Mouse (Mus musculus): ENCODE results near the gene Vps26a. TPM values are rescaled to one million over a fixed set of nuclear protein-coding genes. Genes with fewer than 3 reads are reported as not detected.
"Not testable (repeated sequence)": the region's sequence is repeated elsewhere in the genome, so short reads cannot be mapped to it uniquely, and the experiment has no call there.

The Vps26a gene
- polyA plus RNA-seq, 1 experiment from 2014 or later = 135 TPM

DNA sequence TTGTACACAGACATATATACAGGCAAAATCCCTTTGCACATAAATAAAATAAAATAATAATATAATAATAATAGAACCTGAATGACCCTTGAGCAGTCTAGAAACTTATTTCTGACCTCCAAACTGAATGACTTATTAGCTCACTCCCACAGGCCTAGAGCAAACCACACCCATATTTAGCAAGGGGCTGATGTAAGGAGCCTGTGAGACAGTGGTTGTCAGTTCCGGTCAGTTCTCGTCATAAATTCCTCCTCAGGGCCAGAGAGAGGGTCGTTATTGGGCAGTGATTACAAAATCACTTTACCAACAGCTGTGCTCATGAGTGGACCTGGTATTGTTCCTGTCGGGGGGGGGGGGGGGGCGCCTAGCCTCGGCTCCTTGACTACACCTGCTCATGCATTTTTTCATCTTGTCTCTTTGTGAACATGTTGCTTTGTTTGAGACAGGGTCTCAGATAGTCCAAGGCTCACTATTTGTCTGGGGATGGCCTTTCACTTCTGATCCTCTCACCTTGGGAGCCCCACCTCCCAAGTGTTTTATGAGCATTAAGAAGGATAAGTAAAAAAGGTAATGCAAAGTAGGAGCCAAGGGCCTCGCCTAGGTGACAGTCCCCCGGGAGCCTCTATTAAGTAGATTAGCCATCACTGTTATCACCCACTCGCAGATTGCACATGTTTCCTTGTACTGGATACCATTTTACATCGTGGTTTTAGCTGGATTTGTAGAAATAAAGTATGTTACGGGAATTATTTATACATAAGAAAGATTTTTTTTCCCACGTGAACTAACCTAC, 17.4 kb upstream of the Vps26a start:
- H3K36me3 ChIP-seq (ENCODE audit: control insufficient read depth, insufficient read depth, low read length) = no peaks in the 10 kb centered on the region
- H3K27ac ChIP-seq (ENCODE audit: low read length) = no peak overlapping the region
- H3K9me3 ChIP-seq (ENCODE audit: control insufficient read depth, low read length) = no peaks in the 10 kb centered on the region
- peaks cover 5% of the 10 kb centered on the region; the same call in 1 of the 2 replicates for H3K4me1 ChIP-seq (ENCODE audit: control insufficient read depth, insufficient read depth, low read length)
- 50% methylated on average over 12 of the region's 12 CpGs for WGBS
- peak; percentile 39; the same call in 1 of the 2 replicates for ATAC-seq
- H3K4me3 ChIP-seq (ENCODE audit: low read length) = no peak overlapping the region
- no peak overlapping the region for H3K4me2 ChIP-seq (ENCODE audit: low read depth, low read length)
- H3K9ac ChIP-seq (ENCODE audit: low read depth, low read length) = no peak overlapping the region
- no peaks in the 10 kb centered on the region for H3K27me3 ChIP-seq (replicated peaks; ENCODE audit: control insufficient read depth, insufficient read depth, low read length)

DNA sequence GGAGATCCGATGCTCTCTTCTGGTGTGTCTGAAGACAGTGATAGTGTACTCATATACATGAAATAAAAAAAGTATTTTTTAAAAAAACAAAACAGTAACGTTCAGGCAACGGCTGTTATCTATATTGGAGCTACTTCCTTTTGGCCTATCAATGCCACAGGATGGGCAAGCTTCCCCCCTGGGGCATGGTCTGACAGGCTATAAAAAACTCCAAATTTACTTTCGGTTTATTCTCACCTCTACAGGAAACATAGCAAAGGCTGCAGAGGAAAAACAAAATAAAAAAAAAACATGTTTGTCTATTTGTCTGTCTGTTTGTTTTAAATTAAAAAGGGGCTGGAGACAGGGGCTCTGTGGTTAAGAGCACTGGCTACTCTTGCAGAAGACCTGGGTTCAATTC, 16.7 kb upstream of the Vps26a start:
- no peaks in the 10 kb centered on the region for H3K9me3 ChIP-seq (ENCODE audit: control insufficient read depth, low read length)
- ATAC-seq = no peak
- H3K27ac ChIP-seq (ENCODE audit: low read length) = no peak overlapping the region
- no peak overlapping the region for H3K4me3 ChIP-seq (ENCODE audit: low read length)
- H3K9ac ChIP-seq (ENCODE audit: low read depth, low read length) = no peak overlapping the region
- H3K36me3 ChIP-seq (ENCODE audit: control insufficient read depth, insufficient read depth, low read length) = no peaks in the 10 kb centered on the region
- peaks cover 2% of the 10 kb centered on the region; the same call in 1 of the 2 replicates for H3K4me1 ChIP-seq (ENCODE audit: control insufficient read depth, insufficient read depth, low read length)
- 63% methylated on average over 4 of the region's 4 CpGs for WGBS
- H3K4me2 ChIP-seq (ENCODE audit: low read depth, low read length) = no peak overlapping the region
- no peaks in the 10 kb centered on the region for H3K27me3 ChIP-seq (replicated peaks; ENCODE audit: control insufficient read depth, insufficient read depth, low read length)

DNA sequence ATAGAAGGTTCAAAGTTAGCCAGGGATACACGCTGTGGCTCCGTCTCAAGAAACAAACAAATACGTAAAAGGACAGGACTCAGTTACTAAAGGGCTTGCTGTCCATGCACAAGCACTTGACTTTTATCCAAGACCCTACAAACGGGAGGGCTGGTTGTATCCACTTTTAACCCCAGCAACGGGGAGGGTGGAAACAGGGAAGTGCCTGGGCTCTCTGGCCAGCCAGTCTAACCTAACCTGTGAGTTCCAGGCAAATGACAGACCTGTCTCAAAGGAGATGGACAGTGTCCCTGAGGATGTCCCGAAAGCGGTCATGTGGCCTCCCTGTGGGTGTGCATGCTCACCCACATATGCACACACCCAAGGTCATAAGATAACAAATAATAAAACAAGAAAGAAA, 15.3 kb upstream of the Vps26a start:
- H3K4me1 ChIP-seq (ENCODE audit: control insufficient read depth, insufficient read depth, low read length) = no peaks in the 10 kb centered on the region
- no peaks in the 10 kb centered on the region for H3K36me3 ChIP-seq (ENCODE audit: control insufficient read depth, insufficient read depth, low read length)
- WGBS = 70% methylated on average over 7 of the region's 7 CpGs
- no peak overlapping the region for H3K9ac ChIP-seq (ENCODE audit: low read depth, low read length)
- H3K27me3 ChIP-seq (replicated peaks; ENCODE audit: control insufficient read depth, insufficient read depth, low read length) = no peaks in the 10 kb centered on the region
- no peak for ATAC-seq
- H3K4me2 ChIP-seq (ENCODE audit: low read depth, low read length) = no peak overlapping the region
- H3K9me3 ChIP-seq (ENCODE audit: control insufficient read depth, low read length) = no peaks in the 10 kb centered on the region
- no peak overlapping the region for H3K4me3 ChIP-seq (ENCODE audit: low read length)
- H3K27ac ChIP-seq (ENCODE audit: low read length) = no peak overlapping the region

DNA sequence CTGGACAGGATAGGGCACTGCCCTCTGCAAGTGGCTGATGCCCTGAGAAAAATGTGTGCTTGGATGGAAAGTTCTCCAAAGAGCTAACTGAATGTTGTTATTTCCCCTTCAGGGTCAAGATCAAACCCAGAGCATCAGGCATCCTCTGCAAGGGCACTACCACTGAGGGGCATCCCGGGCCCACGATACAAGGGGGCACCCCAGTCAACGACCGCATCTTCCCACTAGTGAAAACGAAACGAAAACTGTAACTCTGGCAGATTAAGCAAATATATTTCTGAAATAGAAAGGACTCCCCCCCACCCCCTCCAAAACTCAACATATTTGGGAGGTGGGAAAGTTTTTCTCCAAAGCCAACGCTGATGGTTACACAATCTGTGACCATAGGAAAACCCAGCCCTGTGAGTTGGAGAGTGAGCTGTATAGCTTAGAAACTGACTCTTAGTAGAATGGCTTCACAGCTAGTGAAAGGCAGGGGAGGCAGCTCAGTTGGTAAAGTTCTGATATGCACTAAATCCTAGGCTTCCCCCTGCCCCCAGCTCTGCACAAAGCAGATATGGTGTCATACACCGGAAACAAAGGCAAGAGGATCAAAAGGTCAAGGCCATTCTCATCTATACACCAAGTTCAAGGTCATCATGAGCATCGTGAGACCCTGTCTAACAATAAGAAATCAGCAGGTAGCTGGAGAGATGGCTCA, 14.5 kb upstream of the Vps26a start:
- no peaks in the 10 kb centered on the region for H3K27me3 ChIP-seq (replicated peaks; ENCODE audit: control insufficient read depth, insufficient read depth, low read length)
- H3K9me3 ChIP-seq (ENCODE audit: control insufficient read depth, low read length) = no peaks in the 10 kb centered on the region
- H3K9ac ChIP-seq (ENCODE audit: low read depth, low read length) = no peak overlapping the region
- no peaks in the 10 kb centered on the region for H3K36me3 ChIP-seq (ENCODE audit: control insufficient read depth, insufficient read depth, low read length)
- H3K4me3 ChIP-seq (ENCODE audit: low read length) = no peak overlapping the region
- H3K4me1 ChIP-seq (ENCODE audit: control insufficient read depth, insufficient read depth, low read length) = no peaks in the 10 kb centered on the region
- no peak for ATAC-seq
- H3K27ac ChIP-seq (ENCODE audit: low read length) = no peak overlapping the region
- WGBS = 84% methylated on average over 9 of the region's 9 CpGs
- H3K4me2 ChIP-seq (ENCODE audit: low read depth, low read length) = no peak overlapping the region

DNA sequence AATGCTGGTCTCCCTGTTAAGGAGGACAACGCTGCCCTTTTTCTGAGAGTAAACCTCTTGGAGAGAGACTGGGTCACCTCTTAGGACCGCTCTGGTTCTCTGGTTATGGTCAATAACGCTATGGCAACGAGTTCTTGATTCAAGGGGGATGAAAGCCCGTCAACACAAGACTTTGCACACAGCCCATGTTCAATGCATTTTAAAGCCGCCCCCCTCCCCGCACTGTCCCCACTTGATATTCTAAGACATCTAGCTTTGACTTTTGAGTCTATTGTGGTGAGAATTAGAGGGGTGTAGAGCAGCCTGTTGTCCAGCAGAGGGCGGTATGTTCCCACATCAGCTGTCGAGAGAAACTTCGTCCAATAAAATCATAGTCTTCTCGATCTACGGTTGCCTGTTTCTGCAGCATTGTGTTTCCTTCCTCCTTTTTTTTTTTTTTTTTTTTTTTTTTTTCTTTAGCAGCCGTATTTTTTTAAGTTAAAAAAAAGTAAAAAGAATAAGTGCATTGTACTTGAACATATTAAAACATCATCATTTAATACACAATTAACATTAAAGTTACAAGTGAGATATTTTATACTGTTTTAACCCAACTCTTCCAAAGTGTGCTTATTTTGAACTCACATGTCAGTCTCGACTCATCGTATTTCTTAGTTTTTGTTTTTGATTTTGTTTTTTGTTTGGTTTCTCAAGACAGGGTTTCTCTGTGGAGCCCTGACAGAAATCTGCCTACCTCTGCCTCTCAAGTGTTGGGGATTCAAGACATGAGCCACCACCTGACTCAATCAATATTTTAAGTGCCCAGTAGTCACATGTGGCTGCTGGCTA, 13.7 kb upstream of the Vps26a start:
- ATAC-seq = peak; percentile 24
- WGBS = 25% methylated on average over 15 of the region's 15 CpGs
- Histone ChIP-seq H3K27ac (ENCODE audit: low read length) (no peak overlapping the region), H3K4me1 (ENCODE audit: control insufficient read depth, insufficient read depth, low read length) (no peaks in the 10 kb centered on the region), H3K9me3 (ENCODE audit: control insufficient read depth, low read length) (no peaks in the 10 kb centered on the region), H3K4me3 (ENCODE audit: low read length) (no peak overlapping the region), H3K36me3 (ENCODE audit: control insufficient read depth, insufficient read depth, low read length) (no peaks in the 10 kb centered on the region), H3K9ac (ENCODE audit: low read depth, low read length) (no peak overlapping the region), H3K4me2 (ENCODE audit: low read depth, low read length) (no peak overlapping the region), H3K27me3 (replicated peaks; ENCODE audit: control insufficient read depth, insufficient read depth, low read length) (no peaks in the 10 kb centered on the region)

GRCm38 (mm10) chr10:62491681-62492080, 5.1 kb upstream of the Vps26a start:
- not testable (repeated sequence) for H3K27me3 ChIP-seq (replicated peaks; ENCODE audit: control insufficient read depth, insufficient read depth, low read length); H3K9ac ChIP-seq (ENCODE audit: low read depth, low read length); H3K9me3 ChIP-seq (ENCODE audit: control insufficient read depth, low read length); H3K4me3 ChIP-seq (ENCODE audit: low read length); H3K27ac ChIP-seq (ENCODE audit: low read length); H3K36me3 ChIP-seq (ENCODE audit: control insufficient read depth, insufficient read depth, low read length); ATAC-seq; H3K4me2 ChIP-seq (ENCODE audit: low read depth, low read length); H3K4me1 ChIP-seq (ENCODE audit: control insufficient read depth, insufficient read depth, low read length)
- 77% methylated on average over 3 of the region's 3 CpGs for WGBS

DNA sequence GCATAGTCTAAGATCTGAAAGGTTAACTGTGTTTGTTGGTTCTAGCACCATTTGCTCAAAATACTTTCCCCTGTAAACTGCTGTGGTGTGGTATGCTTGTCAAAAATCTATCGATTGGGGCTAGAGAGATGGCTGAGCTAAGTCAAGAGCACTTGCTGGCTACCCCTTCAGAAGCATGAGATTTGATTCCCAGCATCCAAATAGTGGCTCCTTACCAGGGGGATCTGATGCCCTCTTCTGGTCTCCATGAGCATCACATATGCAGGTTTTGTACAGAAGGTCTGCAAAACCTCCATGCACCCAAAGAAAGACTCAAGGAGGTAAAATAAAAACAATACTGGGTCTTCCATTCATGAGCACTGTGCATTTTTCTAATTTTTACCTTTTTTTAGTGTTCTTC, 1.7 kb upstream of the Vps26a start:
- H3K36me3 ChIP-seq (ENCODE audit: control insufficient read depth, insufficient read depth, low read length) = no peaks in the 10 kb centered on the region
- peaks cover 8% of the 10 kb centered on the region for H3K4me1 ChIP-seq (ENCODE audit: control insufficient read depth, insufficient read depth, low read length)
- H3K9me3 ChIP-seq (ENCODE audit: control insufficient read depth, low read length) = no peaks in the 10 kb centered on the region
- ATAC-seq = no peak
- no peaks in the 10 kb centered on the region for H3K27me3 ChIP-seq (replicated peaks; ENCODE audit: control insufficient read depth, insufficient read depth, low read length)
- 35% methylated on average over 1 of the region's 1 CpGs for WGBS
- H3K27ac ChIP-seq (ENCODE audit: low read length) = no peak overlapping the region
- no peak overlapping the region for H3K4me3 ChIP-seq (ENCODE audit: low read length)
- no peak overlapping the region for H3K9ac ChIP-seq (ENCODE audit: low read depth, low read length)
- H3K4me2 ChIP-seq (ENCODE audit: low read depth, low read length) = no peak overlapping the region

DNA sequence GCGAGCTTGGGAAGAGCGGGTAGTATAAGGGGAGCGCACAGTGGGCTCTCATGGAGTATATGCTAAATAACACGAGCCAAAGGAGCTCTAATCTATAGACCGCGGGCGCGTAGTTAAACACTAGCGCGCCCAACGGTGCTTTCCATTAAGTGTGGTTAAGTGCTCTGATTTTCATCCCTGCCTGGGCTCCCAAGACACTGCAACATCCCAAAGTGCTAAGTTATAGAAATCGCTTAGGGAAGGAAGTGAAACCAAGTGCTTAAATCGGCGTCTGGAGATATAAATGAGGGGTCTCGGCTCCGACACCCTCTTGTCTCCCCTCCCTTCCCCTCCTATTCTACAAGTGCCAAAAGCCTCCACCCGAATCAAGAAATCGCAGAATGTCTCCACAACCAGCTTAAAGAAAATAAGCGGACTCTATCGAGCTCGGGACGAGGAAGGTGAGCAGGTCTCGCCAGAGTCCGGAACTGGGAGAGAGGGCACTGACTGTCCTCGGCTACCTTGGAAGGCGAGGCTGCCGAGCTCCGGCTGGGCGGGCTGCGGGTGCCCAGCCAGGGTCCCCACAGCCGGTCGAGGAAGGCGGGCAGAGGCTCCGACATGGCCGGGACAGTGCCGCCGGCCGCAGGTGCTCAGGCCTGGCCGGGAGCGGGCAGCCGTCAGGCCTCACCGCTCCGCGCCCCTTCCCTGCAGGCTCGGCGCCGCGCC, 575 bp downstream of the Vps26a start:
- H3K9me3 ChIP-seq (ENCODE audit: control insufficient read depth, low read length) = no peaks in the 10 kb centered on the region
- peak; percentile 73 for ATAC-seq
- WGBS = under 1% methylated on average over 48 of the region's 48 CpGs

More for the DNA sequence above, 575 bp downstream of the Vps26a start:
- H3K36me3 ChIP-seq (ENCODE audit: control insufficient read depth, insufficient read depth, low read length) = no peaks in the 10 kb centered on the region
- peak overlapping the region; percentile 97 for H3K4me3 ChIP-seq (ENCODE audit: low read length)
- peaks cover 8% of the 10 kb centered on the region for H3K4me1 ChIP-seq (ENCODE audit: control insufficient read depth, insufficient read depth, low read length)
- no peaks in the 10 kb centered on the region for H3K27me3 ChIP-seq (replicated peaks; ENCODE audit: control insufficient read depth, insufficient read depth, low read length)
- H3K9ac ChIP-seq (ENCODE audit: low read depth, low read length) = peak overlapping the region; percentile 94
- peak overlapping the region; percentile 58 for H3K4me2 ChIP-seq (ENCODE audit: low read depth, low read length)
- peak overlapping the region; percentile 81 for H3K27ac ChIP-seq (ENCODE audit: low read length)

Measured in intestine, embryonic 16.5 days (tissue).